Mouse (Mus musculus): Measurements from ENCODE around the gene Sympk.

Sympk gene

GRCm38 (mm10) chr7:19084277-19084771 lies 60.1 kb downstream of the Sympk start:
- DNase-seq: no peak

GRCm38 (mm10) chr7:19084921-19085473 lies 60.8 kb downstream of the Sympk start:
- no peak for DNase-seq

- no peak for DNase-seq
Measured at GRCm38 (mm10) chr7:19085495-19085894, 61.3 kb downstream of the Sympk start.

- no peak for DNase-seq
Measured at GRCm38 (mm10) chr7:19086042-19086441, 61.9 kb downstream of the Sympk start.

- DNase-seq: no peak
Measured at GRCm38 (mm10) chr7:19086760-19087159, 62.6 kb downstream of the Sympk start.

- DNase-seq: no peak
Measured at GRCm38 (mm10) chr7:19088813-19089212, 64.6 kb downstream of the Sympk start.

GRCm38 (mm10) chr7:19091913-19092312 lies 67.7 kb downstream of the Sympk start:
- DNase-seq: no peak

- DNase-seq: peak; percentile 75
Measured at GRCm38 (mm10) chr7:19092381-19093173, 68.4 kb downstream of the Sympk start.

GRCm38 (mm10) chr7:19093174-19093521 lies 69.0 kb downstream of the Sympk start:
- DNase-seq: peak; percentile 84

- DNase-seq: peak; percentile 98
Measured at GRCm38 (mm10) chr7:19093537-19094385, 69.6 kb downstream of the Sympk start.

GRCm38 (mm10) chr7:19094471-19094825 lies 70.3 kb downstream of the Sympk start, which contains the start of gene Six5:
Six5 (plus strand) TSS chr7:19094594.
- DNase-seq: no peak

- peak; percentile 62 for DNase-seq
Measured at GRCm38 (mm10) chr7:19094826-19095750, 70.9 kb downstream of the Sympk start.

GRCm38 (mm10) chr7:19095751-19096110 lies 71.6 kb downstream of the Sympk start:
- peak; percentile 64 for DNase-seq

GRCm38 (mm10) chr7:19096421-19096976 lies 72.3 kb downstream of the Sympk start:
- no peak for DNase-seq

- no peak for DNase-seq
Measured at GRCm38 (mm10) chr7:19097217-19097616, 73.0 kb downstream of the Sympk start.

- no peak for DNase-seq
Measured at GRCm38 (mm10) chr7:19097863-19098262, 73.7 kb downstream of the Sympk start.

- DNase-seq: no peak
Measured at GRCm38 (mm10) chr7:19098811-19099210, 74.6 kb downstream of the Sympk start.

- DNase-seq: no peak
Measured at GRCm38 (mm10) chr7:19100290-19100689, 76.1 kb downstream of the Sympk start.

- DNase-seq: no peak
Measured at GRCm38 (mm10) chr7:19103741-19104140, 79.6 kb downstream of the Sympk start.

All from kidney, adult 11 months (tissue).